Mouse (Mus musculus) liver, embryonic 16.5 days (tissue): Measurements from ENCODE around the gene Gm867. TPM values are rescaled to one million over a fixed set of nuclear protein-coding genes. Genes with fewer than 3 reads are reported as not detected.

Source experiments
- ATAC-seq: fragments of 200-750 bp; cut with Nextera tagmentation; 2 replicates; pipeline ENCODE4 v1.8.0; 2017; ENCODE audit warnings: low read depth, mild to moderate bottlenecking, moderate number of reproducible peaks, moderate library complexity
- H3K27ac ChIP-seq: fragments of 300-500 bp; sonication (generic); 2 replicates; pipeline ENCODE4 v1.5.1; 2014; ENCODE audit warnings: mild to moderate bottlenecking, low read length
- H3K27me3 ChIP-seq: fragments of 300-500 bp; sonication (generic); 2 replicates; pipeline ENCODE4 v1.6.1; 2014; ENCODE audit warnings: low read depth, low read length, mixed read lengths; ENCODE audit not compliant: control insufficient read depth, insufficient read depth
- H3K36me3 ChIP-seq: fragments of 300-500 bp; sonication (generic); 2 replicates; pipeline ENCODE4 v1.6.1; 2014; ENCODE audit warnings: mild to moderate bottlenecking; ENCODE audit not compliant: control insufficient read depth, insufficient read depth
- H3K4me1 ChIP-seq: fragments of 300-500 bp; sonication (generic); 2 replicates; pipeline ENCODE4 v1.6.1; 2014; ENCODE audit warnings: low read depth, low read length, mixed read lengths; ENCODE audit not compliant: control insufficient read depth
- H3K4me2 ChIP-seq: fragments of 300-500 bp; sonication (generic); 2 replicates; pipeline ENCODE4 v1.6.1; 2014; ENCODE audit warnings: low read depth, low read length, mixed read lengths
- H3K4me3 ChIP-seq: fragments of 300-500 bp; sonication (generic); 2 replicates; pipeline ENCODE4 v1.5.1; 2014; ENCODE audit warnings: low read depth, mild to moderate bottlenecking, low read length
- H3K9ac ChIP-seq: fragments of 300-500 bp; sonication (generic); 2 replicates; pipeline ENCODE4 v1.6.1; 2014; ENCODE audit warnings: low read depth, low read length
- H3K9me3 ChIP-seq: fragments of 300-500 bp; sonication (generic); replicated peaks from 2 replicates; pipeline ENCODE4 v1.6.1; 2016; ENCODE audit warnings: low read length; ENCODE audit not compliant: control insufficient read depth
- WGBS: fragments of 180-500 bp; shearing (Covaris S2); extraction: QIAGEN DNeasy Blood & Tissue Kit; methylation state at CpG from one replicate; pipeline ENCODE4 v1.1.7; 2014; ENCODE audit not compliant: insufficient replicate concordance; 5-methylcytosine and 5-hydroxymethylcytosine counted together
- polyA plus RNA-seq: library from polyadenylated mRNA; unstranded; fragments of >200 nt; fragmentation: Nextera tagmentation; extraction: Ambion mirVana; gene quantifications from 2 replicates; pipeline ENCODE4 v1.2.1, GENCODE M21; 2015

Gm867 gene
- polyA plus RNA-seq, 1 experiment from 2014 or later, result 26.4 TPM

- no peak overlapping the region for H3K27ac ChIP-seq
- H3K4me2 ChIP-seq, result no peak overlapping the region
- no peak overlapping the region for H3K4me3 ChIP-seq
- H3K4me1 ChIP-seq, result peaks cover 20% of the 10 kb centered on the region
- H3K36me3 ChIP-seq, result no peaks in the 10 kb centered on the region
- H3K27me3 ChIP-seq, result peaks cover 47% of the 10 kb centered on the region
- H3K9me3 ChIP-seq, result no peaks in the 10 kb centered on the region
- WGBS, result 10% methylated on average over 7 of the region's 7 CpGs
- no peak overlapping the region for H3K9ac ChIP-seq
- ATAC-seq, result no peak
These were observed 9.2 kb downstream of the Gm867 start for GRCm38 (mm10) chr10:75931311-75931710.

- Histone ChIP-seq H3K36me3 (no peaks in the 10 kb centered on the region), H3K4me3 (no peak overlapping the region), H3K4me1 (peaks cover 11% of the 10 kb centered on the region), H3K27ac (no peak overlapping the region), H3K4me2 (no peak overlapping the region), H3K27me3 (peaks cover 47% of the 10 kb centered on the region), H3K9ac (no peak overlapping the region), H3K9me3 (no peaks in the 10 kb centered on the region)
- 26% methylated on average over 6 of the region's 6 CpGs for WGBS
- no peak for ATAC-seq
These were observed 10.2 kb downstream of the Gm867 start for GRCm38 (mm10) chr10:75930304-75930703.

- Histone ChIP-seq H3K4me2 (no peak overlapping the region), H3K4me3 (no peak overlapping the region), H3K27me3 (peaks cover 22% of the 10 kb centered on the region), H3K4me1 (peaks cover 14% of the 10 kb centered on the region), H3K9ac (no peak overlapping the region), H3K36me3 (no peaks in the 10 kb centered on the region), H3K9me3 (no peaks in the 10 kb centered on the region), H3K27ac (no peak overlapping the region)
- no peak for ATAC-seq
- WGBS, result 54% methylated on average over 13 of the region's 13 CpGs
These were observed 14.1 kb downstream of the Gm867 start for GRCm38 (mm10) chr10:75926396-75926795.

- no peak overlapping the region for H3K9ac ChIP-seq
- no peaks in the 10 kb centered on the region for H3K36me3 ChIP-seq
- 43% methylated on average over 2 of the region's 2 CpGs for WGBS
These were observed 16.1 kb downstream of the Gm867 start for GRCm38 (mm10) chr10:75924324-75924723.

GRCm38 (mm10) chr10:75921726-75922560 lies 18.5 kb downstream of the Gm867 start:
- ATAC-seq, result no peak
- Histone ChIP-seq H3K4me2 (peak overlapping the region; percentile 90), H3K4me3 (peak overlapping the region; percentile 95), H3K27ac (peak overlapping the region; percentile 61), H3K9me3 (no peaks in the 10 kb centered on the region), H3K9ac (peak overlapping the region; percentile 92), H3K4me1 (peaks cover 26% of the 10 kb centered on the region), H3K36me3 (no peaks in the 10 kb centered on the region), H3K27me3 (no peaks in the 10 kb centered on the region)
- WGBS, result 4% methylated on average over 22 of the region's 22 CpGs

More at GRCm38 (mm10) chr10:75924324-75924723, 16.1 kb downstream of the Gm867 start:
- Histone ChIP-seq H3K4me2 (no peak overlapping the region), H3K27ac (no peak overlapping the region), H3K9me3 (no peaks in the 10 kb centered on the region), H3K27me3 (peaks cover 3% of the 10 kb centered on the region; the same call in 1 of the 2 replicates), H3K4me3 (no peak overlapping the region), H3K4me1 (peaks cover 23% of the 10 kb centered on the region)
- no peak for ATAC-seq

- Histone ChIP-seq H3K4me1 (peaks cover 26% of the 10 kb centered on the region), H3K9me3 (no peaks in the 10 kb centered on the region), H3K36me3 (no peaks in the 10 kb centered on the region), H3K27ac (peak within 1 kb of the TSS; percentile 93), H3K9ac (peak within 1 kb of the TSS; percentile 92), H3K27me3 (no peaks in the 10 kb centered on the region), H3K4me2 (peak within 1 kb of the TSS; percentile 95), H3K4me3 (peak within 1 kb of the TSS; percentile 95)
- peak; percentile 94 for ATAC-seq
- under 1% methylated on average over 76 of the region's 76 CpGs for WGBS
These were observed 19.3 kb downstream of the Gm867 start, which contains the start of gene Smarcb1 for GRCm38 (mm10) chr10:75921026-75921725. TSS of gene Smarcb1 (minus strand) at chr10:75921617.

GRCm38 (mm10) chr10:75919026-75919425 lies 21.4 kb downstream of the Gm867 start:
- Histone ChIP-seq H3K27me3 (no peaks in the 10 kb centered on the region), H3K4me1 (peaks cover 26% of the 10 kb centered on the region), H3K36me3 (no peaks in the 10 kb centered on the region), H3K9me3 (no peaks in the 10 kb centered on the region), H3K4me3 (no peak overlapping the region), H3K27ac (no peak overlapping the region), H3K4me2 (no peak overlapping the region), H3K9ac (no peak overlapping the region)
- 78% methylated on average over 5 of the region's 5 CpGs for WGBS
- no peak for ATAC-seq

GRCm38 (mm10) chr10:75916840-75917239 lies 23.6 kb downstream of the Gm867 start:
- peaks cover 14% of the 10 kb centered on the region for H3K4me1 ChIP-seq
- no peak overlapping the region for H3K9ac ChIP-seq
- no peaks in the 10 kb centered on the region for H3K27me3 ChIP-seq
- ATAC-seq, result no peak
- H3K4me3 ChIP-seq, result no peak overlapping the region
- no peaks in the 10 kb centered on the region for H3K36me3 ChIP-seq
- H3K9me3 ChIP-seq, result no peaks in the 10 kb centered on the region
- 77% methylated on average over 8 of the region's 8 CpGs for WGBS
- H3K4me2 ChIP-seq, result no peak overlapping the region
- no peak overlapping the region for H3K27ac ChIP-seq

- ATAC-seq, result no peak
- Histone ChIP-seq H3K27ac (no peak overlapping the region), H3K9me3 (no peaks in the 10 kb centered on the region), H3K4me3 (no peak overlapping the region), H3K9ac (no peak overlapping the region), H3K27me3 (no peaks in the 10 kb centered on the region), H3K36me3 (peaks cover 11% of the 10 kb centered on the region), H3K4me2 (no peak overlapping the region), H3K4me1 (peaks cover 10% of the 10 kb centered on the region)
- 71% methylated on average over 7 of the region's 7 CpGs for WGBS
These were observed 24.9 kb downstream of the Gm867 start for GRCm38 (mm10) chr10:75915557-75915956.
